Mouse (Mus musculus): Measurements from ENCODE around the gene Glrx. TPM values are rescaled to one million over a fixed set of nuclear protein-coding genes. Genes with fewer than 3 reads are reported as not detected.
"Not testable (repeated sequence)": the region's sequence is repeated elsewhere in the genome, so short reads cannot be mapped to it uniquely, and the experiment has no call there.

Glrx gene
- polyA plus RNA-seq, 1 experiment from 2014 or later = 56.9 TPM

DNA sequence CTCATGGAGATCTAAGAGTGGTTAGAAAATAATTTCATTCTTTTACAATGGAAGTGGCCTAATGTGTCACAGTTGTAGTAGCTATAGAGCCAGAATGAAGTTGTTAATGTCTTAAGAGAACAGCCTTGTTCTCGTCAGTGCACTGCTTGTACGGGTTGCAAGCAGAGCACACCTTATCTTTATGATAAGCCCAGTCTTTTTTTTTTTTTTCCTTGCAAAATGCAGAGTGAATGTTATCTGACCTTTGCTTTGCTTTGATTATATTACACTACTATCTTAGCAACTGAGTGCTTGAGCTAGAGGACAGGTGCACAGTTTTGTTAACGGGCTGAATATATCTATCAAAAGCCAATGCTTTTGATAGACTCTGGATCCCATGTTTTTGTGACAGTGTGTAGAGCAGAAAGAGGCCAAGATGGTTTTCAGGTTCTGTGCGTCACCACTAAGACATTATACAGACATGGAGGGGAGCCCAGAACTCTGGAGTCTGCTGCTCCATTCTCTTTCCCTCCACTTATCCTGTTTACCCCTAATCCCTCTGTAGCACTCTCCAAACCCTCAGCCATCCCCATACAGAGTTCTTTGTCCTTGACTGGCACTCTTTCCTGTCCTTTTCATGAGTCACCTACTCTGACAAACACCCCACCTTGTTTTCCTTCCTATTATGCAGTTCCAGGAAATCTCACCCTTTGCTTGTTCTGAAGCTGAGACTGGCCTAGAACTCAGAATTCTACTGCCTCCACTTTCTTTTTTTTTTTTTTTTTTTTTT is 35.1 kb downstream of the Glrx start:
- ATAC-seq = no peak
- Histone ChIP-seq H3K27me3 (ENCODE audit: control insufficient read depth, insufficient read depth, low read depth, low read length) (no peaks in the 10 kb centered on the region), H3K9me3 (replicated peaks; ENCODE audit: control insufficient read depth, low read length, poor library complexity, severe bottlenecking) (no peaks in the 10 kb centered on the region), H3K4me2 (ENCODE audit: low read length) (no peak overlapping the region), H3K9ac (ENCODE audit: low read depth, low read length) (no peak overlapping the region), H3K36me3 (ENCODE audit: control insufficient read depth, insufficient read depth, low read length) (peaks cover 4% of the 10 kb centered on the region; the same call in 1 of the 2 replicates), H3K27ac (ENCODE audit: low read length) (no peak overlapping the region), H3K4me3 (ENCODE audit: low read depth, low read length) (no peak overlapping the region), H3K4me1 (ENCODE audit: control insufficient read depth, insufficient read depth, low read length) (no peaks in the 10 kb centered on the region)
- 85% methylated on average over 4 of the region's 4 CpGs for WGBS

DNA sequence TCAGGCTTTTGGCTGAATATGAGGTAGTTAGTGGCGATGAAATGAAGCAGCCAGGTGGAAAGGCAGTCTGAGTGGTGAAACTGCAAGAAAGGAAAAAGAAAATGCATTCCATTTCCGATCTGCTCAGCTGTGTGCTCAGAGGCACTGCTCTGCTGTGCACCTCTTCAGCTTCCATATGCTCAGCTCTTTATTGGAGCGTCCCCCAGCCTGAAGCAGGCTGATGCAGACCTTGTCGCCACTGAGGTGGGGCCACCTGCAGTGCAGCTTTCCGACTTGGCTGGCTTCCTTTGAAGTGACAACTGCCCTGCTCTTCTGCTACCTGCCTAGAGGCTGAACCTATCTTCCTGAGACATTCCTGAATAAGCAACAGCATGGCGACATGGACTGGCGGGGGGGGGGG is 36.5 kb downstream of the Glrx start:
- H3K9ac ChIP-seq (ENCODE audit: low read depth, low read length); H3K36me3 ChIP-seq (ENCODE audit: control insufficient read depth, insufficient read depth, low read length); H3K27ac ChIP-seq (ENCODE audit: low read length); H3K27me3 ChIP-seq (ENCODE audit: control insufficient read depth, insufficient read depth, low read depth, low read length); H3K4me3 ChIP-seq (ENCODE audit: low read depth, low read length); H3K4me1 ChIP-seq (ENCODE audit: control insufficient read depth, insufficient read depth, low read length); H3K4me2 ChIP-seq (ENCODE audit: low read length); H3K9me3 ChIP-seq (replicated peaks; ENCODE audit: control insufficient read depth, low read length, poor library complexity, severe bottlenecking): not testable (repeated sequence)
- WGBS = 67% methylated on average over 6 of the region's 7 CpGs
- peak; percentile 49; the same call in 1 of the 2 replicates for ATAC-seq

DNA sequence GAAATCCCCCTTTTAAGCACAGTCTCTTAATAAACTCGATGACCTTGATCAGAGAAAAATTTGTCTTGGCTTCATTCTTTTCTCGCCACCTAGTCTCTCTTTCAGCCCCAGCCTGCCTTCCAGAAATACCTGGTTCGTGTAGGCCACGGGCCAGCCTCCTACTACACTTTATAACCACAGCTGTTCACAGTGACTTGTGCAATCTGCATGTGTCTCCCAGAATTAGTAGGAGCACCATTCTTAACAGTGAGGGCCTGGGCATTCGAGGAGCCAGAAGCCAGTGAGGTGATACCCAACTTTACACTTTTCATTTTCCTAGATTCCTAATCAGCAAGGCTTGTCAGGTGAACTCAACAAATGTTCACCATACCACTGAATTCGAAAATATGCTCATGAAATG is 36.9 kb downstream of the Glrx start:
- Histone ChIP-seq H3K4me1 (ENCODE audit: control insufficient read depth, insufficient read depth, low read length) (no peaks in the 10 kb centered on the region), H3K9me3 (replicated peaks; ENCODE audit: control insufficient read depth, low read length, poor library complexity, severe bottlenecking) (no peaks in the 10 kb centered on the region), H3K4me2 (ENCODE audit: low read length) (no peak overlapping the region), H3K9ac (ENCODE audit: low read depth, low read length) (no peak overlapping the region), H3K4me3 (ENCODE audit: low read depth, low read length) (no peak overlapping the region), H3K27me3 (ENCODE audit: control insufficient read depth, insufficient read depth, low read depth, low read length) (no peaks in the 10 kb centered on the region), H3K36me3 (ENCODE audit: control insufficient read depth, insufficient read depth, low read length) (0 out of 2 replicates have a peak, but pooled peaks cover 3% of the 10 kb centered on the region), H3K27ac (ENCODE audit: low read length) (no peak overlapping the region)
- WGBS = 88% methylated on average over 6 of the region's 6 CpGs
- ATAC-seq = no peak

DNA sequence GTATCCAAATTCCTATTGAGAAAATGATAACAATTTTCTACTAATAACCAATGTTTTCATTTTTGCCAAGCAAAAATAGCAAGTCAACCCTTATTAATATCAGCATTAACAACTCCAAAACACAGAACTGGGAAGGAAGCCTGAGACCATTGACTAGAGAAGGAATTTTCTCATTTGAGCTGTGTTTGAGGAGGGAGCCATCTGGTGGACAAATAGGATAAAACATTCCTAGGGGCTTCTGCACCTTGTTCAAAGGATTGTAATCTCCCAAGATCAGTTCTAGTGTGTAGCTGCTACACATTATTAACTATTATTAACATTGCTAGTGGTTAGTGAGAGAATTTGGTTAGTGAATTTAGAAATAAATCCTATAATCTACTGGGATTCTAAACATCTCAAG is 38.2 kb downstream of the Glrx start:
- H3K27me3 ChIP-seq (ENCODE audit: control insufficient read depth, insufficient read depth, low read depth, low read length) = no peaks in the 10 kb centered on the region
- peak; percentile 69 for ATAC-seq

DNA sequence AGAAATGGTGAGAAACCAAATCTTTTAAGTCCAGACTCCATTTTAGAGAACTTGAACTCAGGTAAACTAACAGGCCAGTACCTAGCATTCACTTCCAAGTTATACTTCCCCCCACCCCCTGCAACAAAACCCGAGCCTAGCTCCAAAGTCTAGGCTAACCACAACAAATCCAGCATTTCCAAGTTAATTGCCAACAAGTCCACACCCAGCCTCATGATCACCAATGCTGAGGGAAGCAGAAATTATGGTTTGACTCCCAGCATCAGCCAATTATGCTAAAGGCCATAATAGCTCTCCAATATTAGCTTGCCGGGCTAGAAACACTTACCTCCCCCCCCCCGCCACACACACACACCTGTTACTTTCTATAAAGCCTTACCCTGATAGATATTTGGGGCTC is 40.1 kb downstream of the Glrx start:
- no peaks in the 10 kb centered on the region for H3K9me3 ChIP-seq (replicated peaks; ENCODE audit: control insufficient read depth, low read length, poor library complexity, severe bottlenecking)
- H3K27ac ChIP-seq (ENCODE audit: low read length) = no peak overlapping the region
- WGBS = 85% methylated on average over 3 of the region's 3 CpGs
- no peak for ATAC-seq
- H3K36me3 ChIP-seq (ENCODE audit: control insufficient read depth, insufficient read depth, low read length) = peaks cover 2% of the 10 kb centered on the region; the same call in 1 of the 2 replicates
- H3K4me2 ChIP-seq (ENCODE audit: low read length) = no peak overlapping the region
- no peak overlapping the region for H3K4me3 ChIP-seq (ENCODE audit: low read depth, low read length)
- H3K4me1 ChIP-seq (ENCODE audit: control insufficient read depth, insufficient read depth, low read length) = no peaks in the 10 kb centered on the region
- H3K9ac ChIP-seq (ENCODE audit: low read depth, low read length) = no peak overlapping the region
- no peaks in the 10 kb centered on the region for H3K27me3 ChIP-seq (ENCODE audit: control insufficient read depth, insufficient read depth, low read depth, low read length)

More for the DNA sequence above, 38.2 kb downstream of the Glrx start:
- H3K4me3 ChIP-seq (ENCODE audit: low read depth, low read length) = no peak overlapping the region
- no peaks in the 10 kb centered on the region for H3K4me1 ChIP-seq (ENCODE audit: control insufficient read depth, insufficient read depth, low read length)
- no peak overlapping the region for H3K4me2 ChIP-seq (ENCODE audit: low read length)
- 0 out of 2 replicates have a peak, but pooled peaks cover 3% of the 10 kb centered on the region for H3K36me3 ChIP-seq (ENCODE audit: control insufficient read depth, insufficient read depth, low read length)
- no peak overlapping the region for H3K9ac ChIP-seq (ENCODE audit: low read depth, low read length)
- no peak overlapping the region for H3K27ac ChIP-seq (ENCODE audit: low read length)
- no peaks in the 10 kb centered on the region for H3K9me3 ChIP-seq (replicated peaks; ENCODE audit: control insufficient read depth, low read length, poor library complexity, severe bottlenecking)

DNA sequence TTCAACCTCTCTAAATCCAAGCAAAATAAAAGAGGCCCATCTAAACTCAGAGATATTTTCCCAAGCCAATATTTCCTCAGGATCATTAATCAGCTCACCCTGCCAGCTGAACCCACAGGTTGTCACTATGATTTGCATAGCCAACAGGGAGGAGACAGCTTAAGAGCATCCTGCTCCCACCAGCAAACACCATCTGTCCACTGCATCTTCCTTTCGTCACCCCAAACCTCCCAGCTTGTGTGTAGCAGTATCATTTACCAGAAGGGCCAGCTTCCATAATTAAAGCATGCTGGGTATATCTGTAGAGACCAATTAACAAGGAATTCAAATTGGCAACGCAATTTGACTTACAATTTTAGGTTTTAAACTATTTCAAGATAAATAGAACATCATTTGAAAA is 40.8 kb downstream of the Glrx start:
- peaks cover 3% of the 10 kb centered on the region; the same call in 1 of the 2 replicates for H3K36me3 ChIP-seq (ENCODE audit: control insufficient read depth, insufficient read depth, low read length)
- no peak overlapping the region for H3K4me3 ChIP-seq (ENCODE audit: low read depth, low read length)
- no peak overlapping the region for H3K9ac ChIP-seq (ENCODE audit: low read depth, low read length)
- ATAC-seq = no peak
- no peaks in the 10 kb centered on the region for H3K9me3 ChIP-seq (replicated peaks; ENCODE audit: control insufficient read depth, low read length, poor library complexity, severe bottlenecking)
- WGBS = 54% methylated on average over 2 of the region's 2 CpGs
- no peak overlapping the region for H3K27ac ChIP-seq (ENCODE audit: low read length)
- no peaks in the 10 kb centered on the region for H3K4me1 ChIP-seq (ENCODE audit: control insufficient read depth, insufficient read depth, low read length)
- no peaks in the 10 kb centered on the region for H3K27me3 ChIP-seq (ENCODE audit: control insufficient read depth, insufficient read depth, low read depth, low read length)
- H3K4me2 ChIP-seq (ENCODE audit: low read length) = no peak overlapping the region

DNA sequence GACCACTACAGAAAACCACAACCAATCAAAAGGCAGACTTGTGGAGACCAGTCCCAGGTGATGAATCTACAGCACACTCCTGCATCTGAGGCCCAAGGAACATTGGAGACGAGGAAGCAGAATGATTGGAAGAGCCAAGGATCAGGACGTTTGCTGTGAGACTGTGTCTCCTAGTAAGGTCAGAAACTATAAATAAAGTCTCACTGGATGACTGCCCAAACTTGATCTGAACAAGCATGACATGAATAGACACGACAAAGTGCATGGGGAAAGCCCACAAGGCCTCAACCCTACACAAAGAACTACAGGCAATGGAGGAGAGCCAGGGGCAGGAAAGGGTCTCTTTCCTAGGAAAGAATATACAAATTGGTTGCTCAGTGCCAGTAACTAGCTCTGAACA is 44.1 kb downstream of the Glrx start:
- H3K4me2 ChIP-seq (ENCODE audit: low read length) = no peak overlapping the region
- no peak for ATAC-seq
- H3K9ac ChIP-seq (ENCODE audit: low read depth, low read length) = no peak overlapping the region
- H3K27ac ChIP-seq (ENCODE audit: low read length) = no peak overlapping the region
- 83% methylated on average over 3 of the region's 3 CpGs for WGBS
- no peaks in the 10 kb centered on the region for H3K4me1 ChIP-seq (ENCODE audit: control insufficient read depth, insufficient read depth, low read length)
- H3K9me3 ChIP-seq (replicated peaks; ENCODE audit: control insufficient read depth, low read length, poor library complexity, severe bottlenecking) = no peaks in the 10 kb centered on the region
- no peaks in the 10 kb centered on the region for H3K27me3 ChIP-seq (ENCODE audit: control insufficient read depth, insufficient read depth, low read depth, low read length)
- peaks cover 3% of the 10 kb centered on the region; the same call in 1 of the 2 replicates for H3K36me3 ChIP-seq (ENCODE audit: control insufficient read depth, insufficient read depth, low read length)
- H3K4me3 ChIP-seq (ENCODE audit: low read depth, low read length) = no peak overlapping the region

DNA sequence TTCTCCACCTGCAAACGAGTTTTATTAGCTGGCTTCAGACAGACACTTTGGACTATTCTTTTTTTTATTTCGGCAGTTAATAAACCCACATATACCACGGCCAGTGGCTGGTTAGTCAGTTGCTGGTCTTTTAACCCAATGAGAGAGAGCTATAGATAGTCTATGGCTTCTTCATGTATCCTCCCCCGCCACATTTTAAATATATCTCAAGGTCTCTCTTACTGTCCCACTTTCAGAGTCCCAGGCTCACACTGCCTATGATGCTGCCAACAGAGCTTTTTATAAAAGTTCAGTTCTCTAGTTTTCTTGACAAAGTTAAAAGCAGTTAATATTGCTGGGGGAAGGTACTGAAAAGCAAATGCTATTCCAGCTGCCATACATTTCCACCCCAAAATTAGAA is 52.2 kb downstream of the Glrx start:
- no peak overlapping the region for H3K27ac ChIP-seq (ENCODE audit: low read length)
- peaks cover 4% of the 10 kb centered on the region; the same call in 1 of the 2 replicates for H3K36me3 ChIP-seq (ENCODE audit: control insufficient read depth, insufficient read depth, low read length)
- H3K4me3 ChIP-seq (ENCODE audit: low read depth, low read length) = no peak overlapping the region
- no peak overlapping the region for H3K9ac ChIP-seq (ENCODE audit: low read depth, low read length)
- 93% methylated on average over 4 of the region's 4 CpGs for WGBS
- ATAC-seq = no peak
- no peaks in the 10 kb centered on the region for H3K27me3 ChIP-seq (ENCODE audit: control insufficient read depth, insufficient read depth, low read depth, low read length)
- no peaks in the 10 kb centered on the region for H3K4me1 ChIP-seq (ENCODE audit: control insufficient read depth, insufficient read depth, low read length)
- no peak overlapping the region for H3K4me2 ChIP-seq (ENCODE audit: low read length)
- H3K9me3 ChIP-seq (replicated peaks; ENCODE audit: control insufficient read depth, low read length, poor library complexity, severe bottlenecking) = no peaks in the 10 kb centered on the region

DNA sequence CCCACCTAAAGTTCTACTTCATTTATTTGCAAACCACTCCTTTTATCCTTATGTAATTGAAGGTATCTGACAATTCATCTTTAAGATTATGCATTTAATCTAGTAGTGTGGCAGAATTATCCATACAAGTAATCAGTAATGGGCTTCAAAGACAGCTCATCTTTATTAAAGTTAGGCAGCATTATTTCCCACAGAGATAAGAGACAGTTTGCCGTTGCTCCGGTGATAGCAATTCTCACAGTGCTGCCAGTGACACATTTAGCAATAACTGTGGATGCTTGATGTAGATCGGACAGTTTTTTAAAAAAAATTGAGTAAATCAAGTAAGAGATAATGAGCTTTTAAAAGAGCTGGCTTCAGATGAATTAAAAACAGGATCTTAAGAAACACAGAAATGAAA is 52.6 kb downstream of the Glrx start:
- H3K4me3 ChIP-seq (ENCODE audit: low read depth, low read length) = no peak overlapping the region
- WGBS = 86% methylated on average over 3 of the region's 3 CpGs
- no peak overlapping the region for H3K27ac ChIP-seq (ENCODE audit: low read length)
- peaks cover 4% of the 10 kb centered on the region; the same call in 1 of the 2 replicates for H3K36me3 ChIP-seq (ENCODE audit: control insufficient read depth, insufficient read depth, low read length)
- no peaks in the 10 kb centered on the region for H3K27me3 ChIP-seq (ENCODE audit: control insufficient read depth, insufficient read depth, low read depth, low read length)
- H3K4me1 ChIP-seq (ENCODE audit: control insufficient read depth, insufficient read depth, low read length) = no peaks in the 10 kb centered on the region
- no peak overlapping the region for H3K4me2 ChIP-seq (ENCODE audit: low read length)
- no peak for ATAC-seq
- no peak overlapping the region for H3K9ac ChIP-seq (ENCODE audit: low read depth, low read length)
- H3K9me3 ChIP-seq (replicated peaks; ENCODE audit: control insufficient read depth, low read length, poor library complexity, severe bottlenecking) = no peaks in the 10 kb centered on the region
